In genomic region chr11:94760799-94761198, GRCm38 (mm10) we compare ENCODE assay signal across 1 mouse cellular context.
TF ChIP-seq lines count a peak whose summit lies in the region.

No protein-coding gene starts in this region.

TF ChIP-seq in MEL, 35 proteins besides CTCF, POLR2A, EP300 and RAD21:
- no peak for TF ChIP-seq USF2 (IDR thresholded peaks at IDR 0.05; ENCODE audit: borderline replicate concordance in 1 of 2, insufficient read depth in 1 of 2, low read depth in 1 of 2, low read length in 2 of 2)
- no peak for TF ChIP-seq TCF12 (IDR thresholded peaks at IDR 0.05; ENCODE audit: low read depth, low read length)
- TF ChIP-seq CHD1 (IDR thresholded peaks at IDR 0.05; ENCODE audit: low read depth, low read length) = no peak
- no peak for TF ChIP-seq JUND (IDR thresholded peaks at IDR 0.05; ENCODE audit: low read depth, low read length)
